Mouse (Mus musculus): ENCODE data around the gene Nr4a3.

DNA sequence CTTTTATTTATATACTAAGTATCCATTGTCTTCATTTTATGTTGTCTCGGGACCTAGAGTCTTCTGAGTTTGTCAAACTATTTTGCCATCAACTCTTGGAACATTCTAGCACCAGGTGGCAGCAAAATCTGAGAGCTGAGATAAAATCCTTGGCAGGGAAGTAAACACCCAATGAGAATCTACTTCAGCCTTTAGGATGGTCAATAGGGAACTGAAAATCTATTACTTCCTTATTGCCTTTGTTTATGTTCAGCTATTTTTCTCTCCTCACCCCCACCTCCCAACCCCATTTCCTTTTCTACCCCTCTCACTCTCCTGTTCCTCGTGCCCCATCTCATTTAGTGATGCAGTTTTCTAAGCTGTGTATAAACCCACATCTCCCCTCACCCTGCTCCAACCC lies 63.6 kb downstream of the Nr4a3 start:
- TF ChIP-seq POLR2A (IDR thresholded peaks at IDR 0.05; ENCODE audit: low read depth, low read length) (no peak), CTCF (IDR thresholded peaks at IDR 0.05; ENCODE audit: borderline replicate concordance, insufficient read depth, low read length) (no peak)
